In genomic region chr1:156473961-156474503, GRCm38 (mm10) we compare ENCODE assay signal across 8 mouse cellular contexts. TPM values are rescaled to one million over a fixed set of nuclear protein-coding genes. Genes with fewer than 3 reads are reported as not detected.
DNase-seq lines count a peak whose midpoint lies in the region; ATAC-seq and TF ChIP-seq lines count a peak whose summit lies in the region.

Soat1 (minus strand) TSS chr1:156474331.

- no peak within 1 kb of the TSS for H3K27ac ChIP-seq in cortical plate, adult 2 months (ENCODE audit: insufficient read depth, low read length)

- peak; percentile 90 for ATAC-seq in megakaryocyte progenitor cell, adult 5-6 weeks (replicated peaks; ENCODE audit: poor library complexity)

- no peak for TF ChIP-seq CTCF in cortical plate, adult 2 months (IDR thresholded peaks at IDR 0.05; ENCODE audit: extremely low read depth, insufficient read depth, low read length)

- TF ChIP-seq POLR2A in cortical plate, adult 2 months (IDR thresholded peaks at IDR 0.05; ENCODE audit: extremely low read depth, insufficient read depth, low read length) = peak; percentile 39; the same call in 1 of the 2 replicates

- H3K4me3 ChIP-seq in cortical plate, adult 2 months (ENCODE audit: insufficient read depth, low read length) = peak within 1 kb of the TSS; percentile 97

- DNase-seq in ZHBTc4 (ENCODE audit: low read depth, low spot score) = peak; percentile 93
- peak; percentile 83 for DNase-seq in gastrocnemius, postnatal 10 days
- peak; percentile 94 for DNase-seq in induced T-regulatory cell, adult 2 months (ENCODE audit: low read depth)
- peak; percentile 55 to 83 for DNase-seq in left cerebral cortex, adult 9 months (ENCODE audit: low spot score in 2 of 2)
- peak; percentile 85 for DNase-seq in right cerebral cortex, postnatal 14 days
- peak; percentile 67 to 82 for DNase-seq in urinary bladder, postnatal 36 days (ENCODE audit: low spot score in 2 of 2)

- H3K4me1 ChIP-seq in cortical plate, adult 2 months (ENCODE audit: control insufficient read depth, insufficient read depth, low read length) = no peaks in the 10 kb centered on the region

RNA-seq across cellular contexts. Expression of gene Soat1, which starts in this region (rescaled TPM):
- 23.4 TPM in 2 replicates for polyA plus RNA-seq in cortical plate, adult 2 months (2012; rRNA removed)
- 10 to 100 TPM; 12.2 to 17.5 TPM for total RNA-seq in gastrocnemius, postnatal 10 days (2021)
- total RNA-seq in megakaryocyte progenitor cell, adult 5-6 weeks (2015) = 99.4 and 117 TPM in 2 replicates
- total RNA-seq in megakaryocyte progenitor cell, adult 5-6 weeks (2017) = 139 and 140 TPM in 2 replicates

Comparison
In these comparisons a context has a peak if more than half of its experiments do, and no peak if none do; other contexts are left out.
1. RNA of gene Soat1 (total RNA-seq): 99.4 to 140 TPM in megakaryocyte progenitor cell, adult 5-6 weeks; 12.2 to 17.5 TPM in gastrocnemius, postnatal 10 days; every median in the first group is over 4 times any median in the second.
2. Peak in every context shown above with its lines, with median percentiles within 50 percentile points of each other: DNase-seq.